Mouse (Mus musculus) heart, embryonic 16.5 days (tissue): ENCODE results near the gene Kdelr3. TPM values are rescaled to one million over a fixed set of nuclear protein-coding genes. Genes with fewer than 3 reads are reported as not detected.

Experiments
- microRNA-seq: library from miRNA; unstranded; fragments of <30 nt; microRNA quantifications from one replicate; pipeline ENCODE4, GENCODE M21; 2017
- polyA plus RNA-seq: library from polyadenylated mRNA; unstranded; fragments of >200 nt; fragmentation: Nextera tagmentation; extraction: Ambion mirVana; gene quantifications from 2 replicates; pipeline ENCODE4 v1.2.1, GENCODE M21; 2015

Kdelr3 gene
- polyA plus RNA-seq, 1 experiment from 2014 or later = 69.8 TPM

Small RNA genes lying within 50 kb of the gene (microRNA-seq; reads per million reads assigned to microRNA genes)
- gene Gm44302 = not detected

Other genes starting within 250 kb of the Kdelr3 start
- 14.2 and 17.3 TPM in 2 replicates for gene Baiap2l2, start 230.9 kb upstream of the Kdelr3 start, polyA plus RNA-seq
- gene Pla2g6, start 188.0 kb upstream of the Kdelr3 start, polyA plus RNA-seq = 12.1 and 13.7 TPM in 2 replicates
- gene Maff, start 169.8 kb upstream of the Kdelr3 start, polyA plus RNA-seq = 3.9 and 4.1 TPM in 2 replicates
- gene Tmem184b, start 112.8 kb upstream of the Kdelr3 start, polyA plus RNA-seq = 71.7 and 75.2 TPM in 2 replicates
- gene Csnk1e, start 60.8 kb upstream of the Kdelr3 start, polyA plus RNA-seq = 54.0 and 70.2 TPM in 2 replicates
- gene Kcnj4, start 11.2 kb upstream of the Kdelr3 start, polyA plus RNA-seq = 0.22 and 0.44 TPM in 2 replicates
- gene Ddx17, start 30.3 kb downstream of the Kdelr3 start, polyA plus RNA-seq = 30.8 and 30.9 TPM in 2 replicates
- 1.3 and 1.4 TPM in 2 replicates for gene Dmc1, start 88.7 kb downstream of the Kdelr3 start, polyA plus RNA-seq
- gene Fam227a, start 142.5 kb downstream of the Kdelr3 start, polyA plus RNA-seq = 0.75 and 1.1 TPM in 2 replicates
- 59.5 and 59.8 TPM in 2 replicates for gene Cby1, start 142.8 kb downstream of the Kdelr3 start, polyA plus RNA-seq
- 245 and 258 TPM in 2 replicates for gene Tomm22, start 154.4 kb downstream of the Kdelr3 start, polyA plus RNA-seq
- gene Josd1, start 171.5 kb downstream of the Kdelr3 start, polyA plus RNA-seq = 22.3 and 23.2 TPM in 2 replicates
- gene Gtpbp1, start 174.4 kb downstream of the Kdelr3 start, polyA plus RNA-seq = 29.4 and 30.3 TPM in 2 replicates
- gene Sun2, start 226.1 kb downstream of the Kdelr3 start, polyA plus RNA-seq = 6.2 and 7.9 TPM in 2 replicates